Mouse (Mus musculus) liver, postnatal 0 days (tissue): ENCODE measurements at regions not wholly inside any gene's neighbourhood (a gene's known extent, or its start where the extent isn't known, plus 50 kb on each side); places are given as distances from the start of the nearest gene placed in this dataset.

ENCODE experiments used
- ATAC-seq: fragments of 200-750 bp; cut with Nextera tagmentation; 2 replicates; pipeline ENCODE4 v1.8.0; 2017; ENCODE audit warnings: mild to moderate bottlenecking, moderate library complexity
- DNase-seq: peaks from one replicate; pipeline ENCODE4 v3.0.0-alpha.2; 2016
- H3K27ac ChIP-seq: fragments of 300-500 bp; sonication (generic); 2 replicates; pipeline ENCODE4 v1.5.1; 2014; ENCODE audit warnings: antibody characterized with exemption, moderate library complexity, mild to moderate bottlenecking, low read depth
- H3K27me3 ChIP-seq: fragments of 300-500 bp; sonication (generic); 2 replicates; pipeline ENCODE4 v1.6.1; 2014; ENCODE audit warnings: low read length, control low read depth, mixed read lengths; ENCODE audit not compliant: insufficient read depth
- H3K36me3 ChIP-seq: fragments of 300-500 bp; sonication (generic); replicated peaks from 2 replicates; pipeline ENCODE4 v1.6.1; 2014; ENCODE audit warnings: mild to moderate bottlenecking, control low read depth, low read length, moderate library complexity, mixed read lengths; ENCODE audit not compliant: insufficient read depth
- H3K4me1 ChIP-seq: fragments of 300-500 bp; sonication (generic); 2 replicates; pipeline ENCODE4 v1.6.1; 2014; ENCODE audit warnings: antibody characterized with exemption, mild to moderate bottlenecking, control low read depth; ENCODE audit not compliant: insufficient read depth
- H3K4me2 ChIP-seq: fragments of 300-500 bp; sonication (generic); 2 replicates; pipeline ENCODE4 v1.6.1; 2014; ENCODE audit warnings: low read depth, mild to moderate bottlenecking, low read length, moderate library complexity, mixed read lengths
- H3K4me3 ChIP-seq: fragments of 300-500 bp; sonication (generic); 2 replicates; pipeline ENCODE4 v1.5.1; 2014; ENCODE audit warnings: low read depth, low read length
- H3K9ac ChIP-seq: fragments of 300-500 bp; sonication (generic); replicated peaks from 2 replicates; pipeline ENCODE4 v1.6.1; 2014; ENCODE audit warnings: mild to moderate bottlenecking, moderate library complexity
- H3K9me3 ChIP-seq: fragments of 300-500 bp; sonication (generic); 2 replicates; pipeline ENCODE4 v1.6.1; 2016; ENCODE audit warnings: mild to moderate bottlenecking, control low read depth, low read length, mixed read lengths
- CTCF ChIP-seq: sonication (generic); IDR thresholded peaks from 2 replicates; pipeline ENCODE4 v1.5.1; 2016; ENCODE audit warnings: antibody characterized with exemption, low read depth
- EP300 ChIP-seq: IDR thresholded peaks from 2 replicates; pipeline ENCODE4 v1.6.1; 2016; ENCODE audit warnings: antibody characterized with exemption, low read depth, mild to moderate bottlenecking
- WGBS: fragments of 180-500 bp; shearing (Covaris S2); extraction: QIAGEN DNeasy Blood & Tissue Kit; methylation state at CpG from one replicate; pipeline ENCODE4 v1.1.7; 2014; ENCODE audit not compliant: insufficient replicate concordance; 5-methylcytosine and 5-hydroxymethylcytosine counted together

DNA sequence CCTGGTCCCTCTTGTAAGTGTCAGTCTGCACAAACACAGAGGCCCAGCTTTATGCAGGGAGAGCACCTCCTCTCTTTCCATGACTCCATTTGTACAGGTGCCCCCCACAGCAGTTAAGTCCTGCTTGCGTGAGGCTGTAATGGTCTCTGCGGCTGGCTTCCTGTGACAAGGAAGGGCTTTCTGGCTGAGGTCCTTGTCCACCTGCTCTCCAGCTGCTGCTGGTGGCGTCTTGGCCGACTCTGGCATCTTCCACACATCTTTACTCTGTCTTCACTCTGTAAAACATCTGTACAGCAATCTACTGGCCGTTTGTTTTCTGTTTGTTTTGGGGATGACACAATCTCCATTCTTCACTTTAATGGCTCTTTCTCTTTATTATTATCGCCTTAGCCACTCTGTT, 60.8 kb downstream of the Rpusd4 start:
- H3K9ac ChIP-seq: no peak overlapping the region
- H3K27ac ChIP-seq: no peak overlapping the region
- TF ChIP-seq EP300 (no peak), CTCF (no peak)
- ATAC-seq (no peak), DNase-seq (no peak)
- H3K4me1 ChIP-seq: peaks cover 6% of the 10 kb centered on the region; the same call in 1 of the 2 replicates
- no peaks in the 10 kb centered on the region for H3K36me3 ChIP-seq
- 60% methylated on average over 6 of the region's 6 CpGs for WGBS
- no peaks in the 10 kb centered on the region for H3K9me3 ChIP-seq
- no peaks in the 10 kb centered on the region for H3K27me3 ChIP-seq
- no peak overlapping the region for H3K4me3 ChIP-seq
- H3K4me2 ChIP-seq: no peak overlapping the region

DNA sequence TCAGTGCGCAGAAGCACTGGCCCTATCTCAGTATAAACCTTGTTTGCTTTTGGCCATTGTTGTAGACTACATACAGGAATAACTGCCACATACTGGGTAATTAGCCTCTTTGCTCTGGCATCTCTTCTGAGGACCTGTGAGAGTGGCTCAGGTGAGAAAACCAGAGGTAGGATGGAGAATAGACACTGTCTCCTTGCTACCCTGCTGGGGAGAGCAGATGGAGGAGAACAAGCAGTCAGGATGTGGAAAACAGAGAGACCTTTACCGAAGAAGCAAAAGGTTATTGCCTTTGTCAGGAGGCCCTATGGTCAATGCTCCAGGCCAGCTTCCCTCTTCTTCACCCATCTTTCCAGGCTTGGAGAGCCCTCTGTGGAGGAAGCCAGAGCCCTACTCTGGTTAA, 62.7 kb downstream of the Rpusd4 start:
- DNase-seq: no peak
- Histone ChIP-seq H3K4me2 (no peak overlapping the region), H3K9me3 (no peaks in the 10 kb centered on the region), H3K4me3 (no peak overlapping the region), H3K27ac (no peak overlapping the region), H3K9ac (no peak overlapping the region), H3K27me3 (no peaks in the 10 kb centered on the region), H3K36me3 (no peaks in the 10 kb centered on the region), H3K4me1 (peaks cover 6% of the 10 kb centered on the region; the same call in 1 of the 2 replicates)
- 81% methylated on average over 2 of the region's 2 CpGs for WGBS
- TF ChIP-seq EP300 (no peak), CTCF (no peak)
- no peak for ATAC-seq

- Histone ChIP-seq H3K4me1 (peaks cover 6% of the 10 kb centered on the region; the same call in 1 of the 2 replicates), H3K9ac (no peak overlapping the region), H3K9me3 (no peaks in the 10 kb centered on the region), H3K36me3 (no peaks in the 10 kb centered on the region), H3K27me3 (no peaks in the 10 kb centered on the region), H3K27ac (no peak overlapping the region), H3K4me3 (no peak overlapping the region), H3K4me2 (no peak overlapping the region)
- WGBS: 64% methylated on average over 7 of the region's 7 CpGs
- no peak for ATAC-seq
- TF ChIP-seq CTCF (no peak), EP300 (no peak)
- DNase-seq: no peak
These were observed 63.6 kb downstream of the Rpusd4 start for GRCm38 (mm10) chr9:35331241-35331680.

GRCm38 (mm10) chr9:35332688-35333630, 65.3 kb downstream of the Rpusd4 start:
- TF ChIP-seq EP300 (no peak), CTCF (no peak)
- 55% methylated on average over 11 of the region's 11 CpGs for WGBS
- H3K9me3 ChIP-seq: no peaks in the 10 kb centered on the region
- H3K4me1 ChIP-seq: peaks cover 6% of the 10 kb centered on the region; the same call in 1 of the 2 replicates
- no peak overlapping the region for H3K4me3 ChIP-seq
- ATAC-seq: no peak
- H3K27me3 ChIP-seq: no peaks in the 10 kb centered on the region
- H3K27ac ChIP-seq: no peak overlapping the region
- no peaks in the 10 kb centered on the region for H3K36me3 ChIP-seq
- no peak for DNase-seq
- H3K9ac ChIP-seq: no peak overlapping the region
- H3K4me2 ChIP-seq: no peak overlapping the region

GRCm38 (mm10) chr9:35333631-35334005, 66.0 kb downstream of the Rpusd4 start:
- Histone ChIP-seq H3K27ac (no peak overlapping the region), H3K9me3 (no peaks in the 10 kb centered on the region), H3K9ac (no peak overlapping the region), H3K4me1 (peaks cover 6% of the 10 kb centered on the region; the same call in 1 of the 2 replicates), H3K27me3 (no peaks in the 10 kb centered on the region), H3K4me2 (no peak overlapping the region), H3K36me3 (no peaks in the 10 kb centered on the region), H3K4me3 (no peak overlapping the region)
- DNase-seq (no peak), ATAC-seq (no peak)
- WGBS: 66% methylated on average over 8 of the region's 8 CpGs
- TF ChIP-seq CTCF: no peak
- no peak for TF ChIP-seq EP300

DNA sequence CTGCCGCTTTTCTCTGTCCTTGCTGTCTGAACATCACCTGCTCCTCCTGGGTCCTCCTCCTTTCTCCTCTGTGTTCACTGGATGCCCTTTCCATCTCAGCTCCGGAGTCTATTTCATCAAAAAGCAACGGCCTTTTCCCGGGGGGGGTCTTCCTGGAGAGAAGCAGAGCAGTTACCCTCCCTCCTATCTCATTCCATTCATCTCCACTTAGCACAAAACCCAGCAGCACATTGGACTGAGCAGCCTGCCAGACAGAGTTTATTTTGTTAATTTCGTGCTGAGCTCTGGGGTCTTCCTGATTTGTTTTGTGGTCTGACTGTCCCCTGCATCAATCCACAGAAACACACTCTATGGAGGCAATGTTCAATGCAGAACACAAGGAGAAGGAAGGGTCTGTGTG, 66.9 kb downstream of the Rpusd4 start:
- no peak for ATAC-seq
- WGBS: 71% methylated on average over 5 of the region's 5 CpGs
- TF ChIP-seq EP300: no peak
- no peak for TF ChIP-seq CTCF
- Histone ChIP-seq H3K4me1 (peaks cover 6% of the 10 kb centered on the region; the same call in 1 of the 2 replicates), H3K27me3 (no peaks in the 10 kb centered on the region), H3K9me3 (no peaks in the 10 kb centered on the region), H3K4me2 (no peak overlapping the region), H3K4me3 (no peak overlapping the region), H3K27ac (no peak overlapping the region), H3K36me3 (no peaks in the 10 kb centered on the region), H3K9ac (no peak overlapping the region)
- DNase-seq: no peak
